Mouse (Mus musculus): ENCODE measurements around the gene Nipal3. TPM values are rescaled to one million over a fixed set of nuclear protein-coding genes. Genes with fewer than 3 reads are reported as not detected.

The Nipal3 gene
- polyA plus RNA-seq, 1 experiment from 2014 or later = 1.6 TPM

DNA sequence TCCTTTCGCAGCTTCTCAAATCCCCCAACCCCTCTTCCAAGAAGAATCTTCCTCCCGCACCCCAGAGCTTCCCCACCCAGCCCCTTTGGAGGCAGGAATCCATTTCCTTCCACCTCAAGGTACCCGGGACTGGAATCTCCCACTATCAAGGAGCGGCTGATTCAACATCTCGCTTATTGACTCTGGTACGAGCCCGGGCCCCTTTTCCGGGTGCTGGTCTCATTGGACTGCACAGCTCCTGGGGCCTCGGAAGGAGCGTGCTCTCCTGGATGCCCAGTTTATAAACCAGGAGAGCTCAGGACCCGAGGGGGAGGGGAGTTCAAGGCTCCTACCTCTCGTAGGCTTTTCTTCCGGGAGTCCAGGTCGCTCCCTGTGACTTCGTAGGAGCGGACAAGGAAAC, 97.3 kb downstream of the Nipal3 start:
- Histone ChIP-seq H3K36me3 (replicated peaks; ENCODE audit: insufficient read depth, low read length) (no peaks in the 10 kb centered on the region), H3K4me3 (ENCODE audit: low read depth, low read length) (peak overlapping the region; percentile 6; the same call in 1 of the 2 replicates), H3K9ac (replicated peaks) (no peak overlapping the region), H3K9me3 (ENCODE audit: low read length) (no peaks in the 10 kb centered on the region), H3K27me3 (ENCODE audit: insufficient read depth, low read length) (peaks cover 30% of the 10 kb centered on the region), H3K27ac (ENCODE audit: low read depth) (no peak overlapping the region), H3K4me1 (ENCODE audit: insufficient read depth) (0 out of 2 replicates have a peak, but pooled peaks cover 3% of the 10 kb centered on the region), H3K4me2 (ENCODE audit: low read depth, low read length) (0 out of 2 replicates have a peak overlapping the region, but pooled peaks have one; percentile 42)
- DNase-seq (no peak), ATAC-seq (no peak)
- WGBS (ENCODE audit: insufficient replicate concordance) = 8% methylated on average over 15 of the region's 16 CpGs
- TF ChIP-seq EP300 (IDR thresholded peaks at IDR 0.05; ENCODE audit: low read depth) = no peak
- no peak for TF ChIP-seq CTCF (IDR thresholded peaks at IDR 0.05; ENCODE audit: low read depth)

DNA sequence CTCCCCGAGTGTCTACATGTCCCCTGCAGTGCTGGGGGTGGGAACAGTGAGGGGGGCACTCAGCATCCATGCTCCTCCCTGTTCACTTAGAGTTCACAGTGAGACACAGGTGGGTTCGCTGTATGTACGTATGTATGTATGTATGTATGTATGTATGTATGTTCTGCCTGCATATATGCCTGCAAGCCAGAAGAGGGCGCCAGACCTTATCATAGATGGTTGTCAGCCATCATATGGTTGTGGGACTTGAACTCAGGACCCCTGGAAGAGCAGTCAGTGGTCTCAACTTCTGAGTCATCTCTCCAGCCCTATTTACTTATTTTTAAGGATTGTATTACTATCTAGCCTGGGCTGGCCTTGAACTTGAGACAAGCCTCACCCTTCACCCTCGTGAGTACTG, 98.5 kb downstream of the Nipal3 start:
- 81% methylated on average over 5 of the region's 5 CpGs for WGBS (ENCODE audit: insufficient replicate concordance)
- DNase-seq (no peak), ATAC-seq (no peak)
- no peak overlapping the region for H3K27ac ChIP-seq (ENCODE audit: low read depth)
- peaks cover 30% of the 10 kb centered on the region for H3K27me3 ChIP-seq (ENCODE audit: insufficient read depth, low read length)
- H3K9ac ChIP-seq (replicated peaks) = no peak overlapping the region
- no peak overlapping the region for H3K4me2 ChIP-seq (ENCODE audit: low read depth, low read length)
- H3K4me1 ChIP-seq (ENCODE audit: insufficient read depth) = 0 out of 2 replicates have a peak, but pooled peaks cover 3% of the 10 kb centered on the region
- no peak for TF ChIP-seq EP300 (IDR thresholded peaks at IDR 0.05; ENCODE audit: low read depth)
- peak; percentile 50 for TF ChIP-seq CTCF (IDR thresholded peaks at IDR 0.05; ENCODE audit: low read depth)
- no peaks in the 10 kb centered on the region for H3K9me3 ChIP-seq (ENCODE audit: low read length)
- no peaks in the 10 kb centered on the region for H3K36me3 ChIP-seq (replicated peaks; ENCODE audit: insufficient read depth, low read length)
- H3K4me3 ChIP-seq (ENCODE audit: low read depth, low read length) = no peak overlapping the region

MicroRNAs within 50 kb of the gene (microRNA counts, 519-probe panel; counts per million panel counts)
- microRNA mmu-miR-700 = not detected

Small RNA genes within 50 kb of the gene (microRNA-seq; reads per million reads assigned to microRNA genes)
- gene Gm25317 (not detected), gene Mir700 (172 reads per million, percentile 49 among the genes with 10 or more reads in this experiment)

Other genes starting within 250 kb of the Nipal3 start
- 52.2 and 64.6 TPM in 2 replicates for gene Clic4, start 222.2 kb downstream of the Nipal3 start, polyA plus RNA-seq (2015; fragmentation: Nextera tagmentation; extraction: Ambion mirVana)
- 79.3 and 90.6 TPM in 2 replicates for gene Srrm1, start 141.7 kb downstream of the Nipal3 start, polyA plus RNA-seq (2015; fragmentation: Nextera tagmentation; extraction: Ambion mirVana)
- gene Ncmap, start 96.8 kb downstream of the Nipal3 start, polyA plus RNA-seq (2015; fragmentation: Nextera tagmentation; extraction: Ambion mirVana) = 0.12 and 0.14 TPM in 2 replicates
- 3.7 and 4.9 TPM in 2 replicates for gene Rcan3, start 61.2 kb downstream of the Nipal3 start, polyA plus RNA-seq (2015; fragmentation: Nextera tagmentation; extraction: Ambion mirVana)
- not detected in 2 replicates for gene Stpg1, start 248 bp downstream of the Nipal3 start, polyA plus RNA-seq (2015; fragmentation: Nextera tagmentation; extraction: Ambion mirVana)
- gene Grhl3, start 78.6 kb upstream of the Nipal3 start, polyA plus RNA-seq (2015; fragmentation: Nextera tagmentation; extraction: Ambion mirVana) = 0.21 and 0.46 TPM in 2 replicates
- gene Ifnlr1, start 191.2 kb upstream of the Nipal3 start, polyA plus RNA-seq (2015; fragmentation: Nextera tagmentation; extraction: Ambion mirVana) = 0.22 and 0.30 TPM in 2 replicates
- 0.25 and 0.39 TPM in 2 replicates for gene Il22ra1, start 233.1 kb upstream of the Nipal3 start, polyA plus RNA-seq (2015; fragmentation: Nextera tagmentation; extraction: Ambion mirVana)

All from liver, postnatal 0 days (tissue).